Mouse (Mus musculus) forebrain, embryonic 14.5 days (tissue): ENCODE data around the gene Nucb1. TPM values are rescaled to one million over a fixed set of nuclear protein-coding genes. Genes with fewer than 3 reads are reported as not detected.
A peak's percentile ranks its signal among the peaks of the same experiment; 100 is the strongest.

Experiments
- ATAC-seq: fragments of 200-750 bp; cut with Nextera tagmentation; 2 replicates; pipeline ENCODE4 v1.8.0; 2017; ENCODE audit warnings: mild to moderate bottlenecking, moderate library complexity
- DNase-seq: peaks from one replicate; pipeline ENCODE4 v3.0.0-alpha.2; 2015; ENCODE audit warnings: low spot score
- H3K27ac ChIP-seq: fragments of 300-500 bp; sonication (generic); 2 replicates; pipeline ENCODE4 v1.5.1; 2014; ENCODE audit warnings: low read depth, mild to moderate bottlenecking, control low read depth, low read length, moderate library complexity
- H3K27me3 ChIP-seq: fragments of 300-500 bp; sonication (generic); replicated peaks from 2 replicates; pipeline ENCODE4 v1.6.1; 2014; ENCODE audit warnings: low read length, control low read depth, mixed read lengths; ENCODE audit not compliant: control insufficient read depth, insufficient read depth
- H3K36me3 ChIP-seq: fragments of 300-500 bp; sonication (generic); 2 replicates; pipeline ENCODE4 v1.6.1; 2014; ENCODE audit warnings: low read length, control low read depth; ENCODE audit not compliant: control insufficient read depth, insufficient read depth
- H3K4me1 ChIP-seq: fragments of 300-500 bp; sonication (generic); 2 replicates; pipeline ENCODE4 v1.6.1; 2014; ENCODE audit warnings: antibody characterized with exemption, low read length, control low read depth; ENCODE audit not compliant: control insufficient read depth, insufficient read depth
- H3K4me2 ChIP-seq: fragments of 300-500 bp; sonication (generic); 2 replicates; pipeline ENCODE4 v1.6.1; 2014; ENCODE audit warnings: mild to moderate bottlenecking, control low read depth, low read length
- H3K4me3 ChIP-seq: fragments of 300-500 bp; sonication (generic); 2 replicates; pipeline ENCODE4 v1.5.1; 2014; ENCODE audit warnings: low read depth, low read length, control low read depth
- H3K9ac ChIP-seq: fragments of 300-500 bp; sonication (generic); 2 replicates; pipeline ENCODE4 v1.6.1; 2014; ENCODE audit warnings: mild to moderate bottlenecking, low read length, control low read depth, moderate library complexity
- H3K9me3 ChIP-seq: fragments of 300-500 bp; sonication (generic); replicated peaks from 2 replicates; pipeline ENCODE4 v1.6.1; 2016; ENCODE audit warnings: low read length, control low read depth, mixed read lengths; ENCODE audit not compliant: control insufficient read depth
- WGBS: fragments of 180-500 bp; shearing (Covaris S2); extraction: QIAGEN DNeasy Blood & Tissue Kit; methylation state at CpG from one replicate; pipeline ENCODE4 v1.1.7; 2014; 5-methylcytosine and 5-hydroxymethylcytosine counted together
- polyA plus RNA-seq: library from polyadenylated mRNA; unstranded; fragments of >200 nt; fragmentation: Nextera tagmentation; extraction: Ambion mirVana; gene quantifications from 2 replicates; pipeline ENCODE4 v1.2.1, GENCODE M21; 2014

Gene Nucb1
- polyA plus RNA-seq, 1 experiment from 2014 or later: 69.0 TPM

DNA sequence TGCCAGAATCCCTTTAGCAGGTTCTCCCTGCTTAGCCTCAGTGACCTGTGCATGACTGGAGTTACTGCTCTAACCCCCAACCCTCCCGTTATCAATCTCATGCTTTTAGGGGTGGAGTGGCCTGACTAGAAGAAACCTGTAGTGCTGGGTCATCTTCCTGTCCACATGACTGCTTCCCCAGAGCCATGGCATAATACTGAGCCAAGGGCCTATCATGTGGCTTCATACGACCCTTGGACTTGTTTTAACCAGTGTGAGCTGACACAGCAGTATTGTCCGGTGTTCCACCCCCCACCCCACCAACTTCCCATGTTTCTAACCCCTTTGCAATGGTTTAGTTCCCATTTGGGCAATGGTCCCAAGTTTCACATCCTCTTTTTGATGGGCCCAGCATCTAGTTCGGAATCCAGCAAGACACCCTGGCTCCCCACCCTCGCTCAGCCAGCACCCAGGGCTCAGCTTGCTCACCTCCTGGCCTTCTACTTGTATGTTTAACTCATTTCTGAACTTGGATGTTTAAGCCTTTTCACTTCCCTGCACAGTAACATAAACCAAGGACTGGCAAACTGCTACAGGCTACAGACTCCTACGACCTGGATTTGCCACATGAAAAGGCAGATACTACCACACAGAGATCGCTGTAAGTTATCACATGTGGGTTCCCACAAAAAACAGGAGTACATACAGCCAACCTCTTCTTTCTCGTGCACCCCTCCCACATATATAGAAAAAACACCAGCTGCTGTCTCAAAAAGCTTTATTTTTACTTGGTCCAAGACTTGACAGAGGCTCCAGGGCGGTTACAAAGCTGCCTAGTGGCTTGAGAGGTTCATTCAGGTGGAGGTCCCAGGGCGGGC, 52.8 kb downstream of the Nucb1 start:
- Histone ChIP-seq H3K4me3 (peak overlapping the region; percentile 80), H3K9ac (peak overlapping the region; percentile 94), H3K27ac (peak overlapping the region; percentile 29; the same call in 1 of the 2 replicates), H3K36me3 (peaks cover 61% of the 10 kb centered on the region), H3K4me2 (peak overlapping the region; percentile 83), H3K27me3 (no peaks in the 10 kb centered on the region), H3K4me1 (peaks cover 24% of the 10 kb centered on the region), H3K9me3 (no peaks in the 10 kb centered on the region)
- DNase-seq (no peak), ATAC-seq (no peak)
- WGBS: 70% methylated on average over 10 of the region's 10 CpGs

DNA sequence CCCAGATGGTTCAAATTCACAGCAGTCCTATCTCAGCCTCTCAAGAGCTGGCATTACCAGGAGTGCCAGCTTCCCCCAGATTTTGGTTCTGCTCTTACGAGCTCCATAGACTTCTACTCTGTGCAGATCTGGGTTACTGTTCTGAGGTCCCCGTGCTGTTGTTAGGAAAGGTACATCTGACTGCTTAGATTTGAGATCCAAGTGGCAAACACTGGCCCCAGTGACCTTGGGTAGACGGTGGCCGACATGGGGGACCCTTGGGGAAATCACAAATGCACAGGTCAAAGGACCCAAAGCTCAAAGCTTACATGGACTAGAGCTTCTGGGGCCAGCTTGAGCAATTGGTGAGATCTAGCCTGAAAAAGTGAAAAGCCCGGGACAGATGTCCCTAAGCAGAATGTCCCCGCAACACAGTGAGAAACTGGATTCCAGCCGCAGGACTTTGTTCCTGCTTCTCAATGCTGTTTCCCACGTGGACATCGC, 53.4 kb downstream of the Nucb1 start:
- H3K4me3 ChIP-seq: 0 out of 2 replicates have a peak overlapping the region, but pooled peaks have one; percentile 80
- no peak for ATAC-seq
- WGBS: 60% methylated on average over 9 of the region's 9 CpGs

DNA sequence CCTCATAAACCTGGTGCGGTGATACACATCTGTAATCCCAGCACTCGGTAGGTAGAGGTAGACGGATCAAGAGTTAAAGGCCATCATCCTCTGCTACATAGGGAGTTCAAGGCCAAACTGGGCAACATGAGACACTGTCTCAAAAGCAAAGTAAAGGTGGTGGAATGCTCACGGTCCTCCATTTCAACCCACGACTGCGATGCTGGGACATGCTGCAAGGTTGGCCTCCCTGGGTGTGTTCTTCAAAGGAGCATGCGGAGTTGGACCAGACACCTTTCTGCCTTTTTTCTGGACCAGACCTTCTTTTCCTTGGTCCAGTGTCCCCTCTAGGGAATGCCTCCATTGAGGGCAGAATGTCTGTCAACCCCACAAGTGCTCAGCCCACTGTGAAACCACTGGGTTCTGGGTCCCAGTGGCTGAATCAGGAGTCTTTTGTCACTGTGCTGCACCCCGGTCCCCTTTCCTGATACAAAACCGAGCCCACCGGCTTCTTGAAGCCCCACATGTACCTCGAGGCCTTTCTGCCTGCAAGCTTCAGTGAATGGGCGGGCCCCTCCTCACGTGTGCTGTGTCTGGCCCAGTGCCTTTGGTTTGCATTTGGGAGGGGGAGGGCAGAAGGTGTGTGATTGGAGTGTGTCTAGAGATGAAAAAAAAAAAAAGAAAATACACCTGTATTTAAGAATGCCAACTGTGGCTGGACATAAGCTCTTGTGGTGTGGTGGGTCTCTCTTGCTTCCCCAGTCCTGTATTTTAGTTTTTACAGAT, 54.1 kb downstream of the Nucb1 start:
- ATAC-seq: no peak
- Histone ChIP-seq H3K9me3 (no peaks in the 10 kb centered on the region), H3K9ac (no peak overlapping the region), H3K36me3 (peaks cover 56% of the 10 kb centered on the region), H3K4me1 (peaks cover 24% of the 10 kb centered on the region), H3K27me3 (no peaks in the 10 kb centered on the region), H3K4me3 (no peak overlapping the region), H3K4me2 (no peak overlapping the region), H3K27ac (no peak overlapping the region)
- 73% methylated on average over 13 of the region's 13 CpGs for WGBS
- no peak for DNase-seq

More for the DNA sequence above, 53.4 kb downstream of the Nucb1 start:
- H3K9me3 ChIP-seq: no peaks in the 10 kb centered on the region
- DNase-seq: no peak
- peaks cover 24% of the 10 kb centered on the region for H3K4me1 ChIP-seq
- peak overlapping the region; percentile 29; the same call in 1 of the 2 replicates for H3K27ac ChIP-seq
- peaks cover 60% of the 10 kb centered on the region for H3K36me3 ChIP-seq
- no peaks in the 10 kb centered on the region for H3K27me3 ChIP-seq
- H3K9ac ChIP-seq: no peak overlapping the region
- H3K4me2 ChIP-seq: peak overlapping the region; percentile 83

DNA sequence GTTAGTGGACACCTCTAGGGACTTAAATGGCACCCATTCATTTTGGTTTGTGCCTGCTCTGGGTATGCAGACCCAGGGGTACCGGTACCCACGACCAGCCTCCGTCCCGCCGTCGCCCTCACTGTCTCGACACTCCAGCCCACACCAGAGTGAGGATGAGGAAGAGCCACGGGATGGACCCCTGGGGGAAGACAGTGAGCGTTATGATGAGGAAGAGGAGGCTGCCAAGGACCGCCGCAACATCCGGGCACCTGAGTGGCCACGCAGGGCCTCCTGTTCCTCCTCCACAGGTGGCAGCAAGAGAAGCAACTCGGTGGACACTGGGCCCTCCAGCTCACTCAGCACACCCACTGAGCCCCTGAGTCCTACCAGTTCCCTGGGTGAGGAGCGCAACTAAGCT, 55.2 kb downstream of the Nucb1 start:
- peaks cover 55% of the 10 kb centered on the region for H3K36me3 ChIP-seq
- no peak overlapping the region for H3K9ac ChIP-seq
- H3K27me3 ChIP-seq: no peaks in the 10 kb centered on the region
- H3K4me3 ChIP-seq: no peak overlapping the region
- peaks cover 16% of the 10 kb centered on the region for H3K4me1 ChIP-seq
- no peaks in the 10 kb centered on the region for H3K9me3 ChIP-seq
- WGBS: 92% methylated on average over 15 of the region's 15 CpGs
- H3K4me2 ChIP-seq: no peak overlapping the region
- H3K27ac ChIP-seq: no peak overlapping the region
- no peak for ATAC-seq
- no peak for DNase-seq

DNA sequence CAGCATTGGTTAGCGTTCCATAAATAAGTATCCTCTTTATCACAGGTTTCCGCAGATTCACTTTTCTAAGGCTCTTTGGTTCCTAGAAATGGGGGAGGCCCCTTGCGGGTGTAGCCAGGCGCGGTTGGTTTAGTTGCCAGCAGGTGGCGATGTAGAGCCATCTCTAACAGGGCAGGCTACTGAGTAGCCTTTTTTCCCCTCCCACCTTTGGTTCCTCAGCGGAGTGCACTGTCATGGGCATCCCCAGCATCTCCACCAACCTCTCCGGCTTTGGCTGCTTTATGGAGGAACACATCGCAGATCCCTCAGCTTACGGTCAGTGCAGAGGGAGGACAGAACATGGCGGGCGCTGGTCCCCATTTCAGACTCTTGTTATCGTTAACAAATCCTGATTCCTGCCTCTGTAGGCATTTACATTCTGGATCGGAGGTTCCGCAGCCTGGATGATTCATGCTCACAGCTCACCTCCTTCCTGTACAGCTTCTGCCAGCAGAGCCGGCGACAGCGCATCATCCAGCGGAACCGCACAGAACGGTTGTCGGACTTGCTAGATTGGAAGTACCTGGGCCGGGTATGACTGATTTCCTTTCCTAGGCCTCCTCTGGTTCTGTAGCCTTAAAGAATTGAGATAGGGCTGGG, 58.7 kb downstream of the Nucb1 start:
- WGBS: 49% methylated on average over 23 of the region's 23 CpGs
- Histone ChIP-seq H3K9ac (no peak overlapping the region), H3K36me3 (peaks cover 48% of the 10 kb centered on the region), H3K4me3 (no peak overlapping the region), H3K27me3 (no peaks in the 10 kb centered on the region), H3K4me2 (no peak overlapping the region), H3K4me1 (no peaks in the 10 kb centered on the region), H3K27ac (no peak overlapping the region), H3K9me3 (no peaks in the 10 kb centered on the region)
- DNase-seq: peak; percentile 83
- ATAC-seq: peak; percentile 81

DNA sequence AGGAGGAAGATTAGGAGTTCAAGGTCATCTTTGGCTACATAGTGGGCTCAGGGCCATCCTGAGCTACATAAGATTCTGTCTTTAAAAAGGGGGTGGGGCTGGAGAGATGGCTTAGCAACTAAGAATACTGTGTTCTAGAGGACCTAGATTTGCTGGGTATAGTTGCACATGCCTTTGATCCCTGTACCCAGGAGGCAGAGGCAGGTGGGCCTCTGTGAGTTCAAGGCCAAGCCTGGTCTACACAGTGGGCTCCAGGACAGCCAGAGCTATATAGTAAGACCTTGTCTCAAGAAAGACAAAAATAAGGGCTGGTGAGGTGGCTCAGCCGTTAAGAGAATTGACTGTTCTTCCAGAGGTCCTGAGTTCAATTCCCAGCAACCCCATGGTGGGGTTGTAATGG, 60.2 kb downstream of the Nucb1 start:
- Histone ChIP-seq H3K36me3 (peaks cover 43% of the 10 kb centered on the region), H3K4me1 (no peaks in the 10 kb centered on the region), H3K4me3 (no peak overlapping the region), H3K9me3 (no peaks in the 10 kb centered on the region), H3K4me2 (no peak overlapping the region), H3K27ac (no peak overlapping the region), H3K9ac (no peak overlapping the region), H3K27me3 (no peaks in the 10 kb centered on the region)
- ATAC-seq (no peak), DNase-seq (no peak)
- 90% methylated on average over 1 of the region's 1 CpGs for WGBS

DNA sequence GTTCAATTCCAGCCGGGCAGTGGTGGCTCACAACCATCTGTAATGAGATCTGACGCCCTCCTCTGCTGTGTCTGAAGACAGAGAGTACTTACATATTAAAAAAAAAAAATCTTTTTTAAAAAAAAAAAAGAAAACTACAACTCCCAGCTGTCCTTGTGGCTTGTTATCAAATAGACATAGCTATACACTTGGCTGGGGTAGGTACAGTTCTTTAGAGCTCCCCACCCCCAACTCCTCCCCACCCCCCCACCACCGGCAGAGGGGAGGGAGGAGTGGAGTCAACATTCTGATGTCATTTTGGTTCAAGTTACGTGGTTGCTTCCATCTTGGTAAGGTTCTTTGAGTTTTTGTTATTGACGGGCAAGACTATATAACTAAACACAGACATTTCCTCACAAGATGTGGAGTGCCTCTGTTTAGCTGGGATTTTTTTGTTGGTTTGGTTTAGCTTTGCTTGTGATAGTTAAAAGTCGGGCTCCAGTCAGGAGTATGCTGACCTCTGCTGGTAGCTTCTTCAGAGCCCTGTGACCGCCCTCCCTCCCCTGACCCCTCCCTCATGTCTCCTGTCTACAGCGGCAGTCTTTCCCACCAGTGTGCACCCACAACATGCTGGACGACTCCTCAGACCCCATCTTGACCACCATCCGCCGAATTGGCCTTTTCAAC, 62.7 kb downstream of the Nucb1 start:
- Histone ChIP-seq H3K36me3 (peaks cover 48% of the 10 kb centered on the region), H3K27ac (no peak overlapping the region), H3K27me3 (no peaks in the 10 kb centered on the region), H3K4me1 (no peaks in the 10 kb centered on the region), H3K4me2 (no peak overlapping the region), H3K4me3 (no peak overlapping the region), H3K9ac (no peak overlapping the region), H3K9me3 (no peaks in the 10 kb centered on the region)
- ATAC-seq (no peak), DNase-seq (no peak)
- WGBS: 44% methylated on average over 11 of the region's 11 CpGs

DNA sequence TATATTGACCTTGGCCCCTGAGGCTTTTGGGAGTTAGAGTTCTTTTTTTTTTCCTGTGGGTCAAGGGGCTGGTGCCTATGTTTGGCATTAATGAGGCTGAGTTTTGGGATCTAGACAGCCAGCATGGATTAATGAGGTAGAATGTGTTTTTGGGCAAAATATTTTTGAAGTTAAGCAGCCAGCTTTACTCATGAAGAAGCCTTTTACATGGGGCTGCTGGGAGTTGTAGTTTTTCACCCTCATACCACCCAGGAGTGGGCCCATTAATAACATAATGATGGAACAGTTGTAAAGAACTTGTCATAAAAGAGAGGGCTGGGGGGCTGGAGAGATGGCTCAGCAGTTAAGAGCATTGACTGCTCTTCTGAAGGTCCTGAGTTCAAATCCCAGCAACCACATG, 63.6 kb downstream of the Nucb1 start:
- H3K27ac ChIP-seq: no peak overlapping the region
- peaks cover 44% of the 10 kb centered on the region for H3K36me3 ChIP-seq
- no peak overlapping the region for H3K4me3 ChIP-seq
- no peak overlapping the region for H3K9ac ChIP-seq
- no peak for ATAC-seq
- no peaks in the 10 kb centered on the region for H3K27me3 ChIP-seq
- no peak overlapping the region for H3K4me2 ChIP-seq
- no peaks in the 10 kb centered on the region for H3K4me1 ChIP-seq
- DNase-seq: no peak
- no peaks in the 10 kb centered on the region for H3K9me3 ChIP-seq
